Mouse (Mus musculus): ENCODE data around the gene Pus7.

GRCm38 (mm10) chr5:23826321-23827004, 43.0 kb upstream of the Pus7 start:
- TF ChIP-seq CTCF (IDR thresholded peaks at IDR 0.05; ENCODE audit: low read depth, low read length): peak; percentile 50; the same call in 1 of the 2 replicates
- no peak for TF ChIP-seq POLR2A (IDR thresholded peaks at IDR 0.05; ENCODE audit: borderline replicate concordance, low read depth, low read length)
